Mouse (Mus musculus) c-Kit-positive CD71-positive TER-119-negative erythroid progenitor cells, embryonic 14.5 days (primary cell): Measurements from ENCODE around the gene Vmn2r18.

ENCODE experiments used
- DNase-seq: peaks from one replicate; pipeline ENCODE4 v3.0.0-alpha.2; 2013; ENCODE audit warnings: low read depth

Gene Vmn2r18

DNA sequence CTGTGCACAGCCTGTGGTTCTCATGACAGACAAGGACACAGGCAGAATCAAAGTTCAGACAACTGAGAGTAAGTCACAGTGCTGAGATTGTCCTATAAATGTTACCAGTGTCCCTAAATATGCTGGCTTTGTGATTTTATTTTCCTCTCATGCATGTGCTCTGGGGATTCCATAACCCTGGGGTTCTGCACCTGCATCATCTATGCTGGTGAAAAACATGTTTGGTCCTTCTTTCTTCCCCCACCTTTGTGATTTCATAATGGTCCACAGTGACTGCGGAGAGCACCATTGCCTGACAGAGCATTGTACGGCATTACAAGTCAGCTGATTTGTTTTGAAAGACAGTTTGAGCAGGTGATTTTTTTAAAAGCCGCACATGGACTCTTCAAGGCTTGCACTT is at the start of gene Vmn2r18:
TSS of gene Vmn2r18 (minus strand) at position 101 of the 400 bp plus-strand sequence.
- no peak for DNase-seq

DNA sequence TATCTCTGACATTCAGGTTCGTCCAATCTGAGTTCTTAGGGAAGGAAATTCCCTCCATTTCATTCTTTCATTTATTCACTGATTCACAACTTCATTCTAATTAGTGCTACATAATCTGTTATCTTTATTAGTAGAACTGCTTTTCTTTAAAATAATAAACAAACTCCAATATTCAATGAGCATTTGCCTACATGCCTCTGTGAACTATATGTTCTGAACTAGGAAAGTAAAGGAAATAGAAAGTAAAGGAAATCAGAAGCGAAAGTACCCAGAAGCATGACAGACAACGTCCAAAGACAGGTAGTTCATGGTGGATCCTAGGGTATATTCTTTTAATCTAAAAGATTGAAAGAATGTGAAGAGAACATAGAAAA is 45.6 kb upstream of the Vmn2r18 start:
- DNase-seq, result no peak

DNA sequence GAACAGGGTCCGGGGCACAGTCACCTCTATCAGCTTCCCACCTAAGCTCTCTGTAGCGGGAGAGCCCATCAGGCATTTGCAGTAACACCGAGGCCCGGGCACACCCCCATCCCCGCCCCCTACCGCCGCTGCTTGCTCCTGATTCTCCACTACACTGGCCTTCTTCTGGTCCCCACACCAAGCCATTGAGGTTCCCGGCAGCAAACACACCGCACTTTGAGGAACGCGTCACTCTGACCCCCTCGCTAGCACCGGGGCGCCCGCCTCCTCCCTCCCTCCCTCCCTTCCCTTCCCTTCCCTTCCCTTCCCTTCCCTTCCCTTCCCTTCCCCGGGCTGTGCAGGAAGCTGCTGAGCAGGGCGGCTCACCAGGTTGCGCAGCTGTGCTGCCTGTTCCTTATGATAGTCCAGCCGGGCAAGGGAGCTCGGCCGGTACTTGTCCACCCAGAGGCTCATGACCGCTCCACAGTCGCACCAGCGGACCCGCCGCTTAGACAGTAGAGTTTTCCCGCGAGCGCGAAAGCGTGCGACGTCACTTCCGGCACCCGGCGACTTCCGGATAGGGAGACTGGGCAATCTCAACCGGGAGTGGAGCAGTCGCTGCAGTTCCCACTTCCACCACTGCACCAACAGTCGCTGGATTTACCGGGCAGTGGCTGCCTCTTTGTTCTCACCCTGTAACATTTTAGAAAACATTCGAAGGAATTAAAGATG is 45.0 kb upstream of the Vmn2r18 start, which contains the start of gene Rfc3:
TSS of gene Rfc3 (minus strand) at position 543 of the 711 bp plus-strand sequence.
- peak; percentile 91 for DNase-seq

DNA sequence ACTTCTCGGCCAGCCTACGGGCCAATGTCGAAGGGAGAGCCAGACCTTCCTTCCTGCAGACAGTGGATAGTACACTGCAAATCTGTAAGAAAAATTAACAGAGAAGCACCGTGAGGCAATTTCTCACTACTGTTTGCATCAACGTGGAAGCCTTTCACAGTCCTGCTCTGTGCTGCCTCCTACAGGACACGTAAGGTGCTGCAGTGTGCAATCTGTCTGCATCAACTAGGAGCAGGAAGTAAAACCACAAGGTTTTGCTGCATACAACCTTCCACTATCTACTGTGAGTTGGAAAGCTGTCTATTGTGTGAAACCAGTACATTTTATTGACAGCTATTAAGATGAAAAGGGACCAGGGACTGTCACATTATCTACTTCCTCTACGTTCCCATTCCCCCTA is 39.0 kb upstream of the Vmn2r18 start:
- peak; percentile 44 for DNase-seq

DNA sequence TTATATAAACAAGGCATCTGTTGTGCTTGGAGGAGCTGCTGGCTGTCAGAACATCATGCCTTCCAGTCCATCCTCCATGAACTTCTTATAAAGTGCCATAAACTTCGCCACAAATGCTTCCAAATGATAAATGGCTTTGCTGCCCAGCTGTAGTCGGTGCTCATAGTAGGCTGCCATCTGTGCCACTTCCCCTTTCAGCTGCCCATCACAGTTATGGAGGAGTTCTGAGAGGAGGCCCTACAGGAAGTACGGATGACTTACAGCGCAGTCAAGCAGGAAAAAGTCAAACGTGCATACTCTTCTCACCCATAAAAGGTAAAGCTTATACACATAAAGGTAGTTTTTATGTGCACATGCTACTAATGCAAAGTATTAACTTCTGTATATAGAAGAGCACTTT is 37.0 kb upstream of the Vmn2r18 start:
- DNase-seq, result no peak

DNA sequence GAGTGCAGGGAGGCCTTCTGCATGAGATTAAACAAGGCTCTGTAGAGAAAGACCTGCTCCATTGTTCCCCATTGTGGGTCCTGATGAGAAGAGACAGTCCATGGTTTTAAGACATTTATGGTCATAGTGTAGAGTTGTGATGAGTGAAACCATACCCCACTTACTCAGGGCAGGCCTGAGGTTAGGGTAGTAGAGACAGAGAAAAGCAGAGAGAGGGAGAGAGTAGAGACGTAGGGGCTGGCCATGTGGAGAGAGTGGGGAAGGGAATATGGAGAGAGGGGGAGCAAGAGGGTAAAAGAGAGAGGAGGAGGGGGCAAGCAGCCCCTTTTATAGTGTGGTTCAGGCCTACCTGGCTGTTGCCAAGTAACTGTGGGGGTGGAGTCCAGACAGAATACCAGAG is 36.3 kb upstream of the Vmn2r18 start:
- no peak for DNase-seq

DNA sequence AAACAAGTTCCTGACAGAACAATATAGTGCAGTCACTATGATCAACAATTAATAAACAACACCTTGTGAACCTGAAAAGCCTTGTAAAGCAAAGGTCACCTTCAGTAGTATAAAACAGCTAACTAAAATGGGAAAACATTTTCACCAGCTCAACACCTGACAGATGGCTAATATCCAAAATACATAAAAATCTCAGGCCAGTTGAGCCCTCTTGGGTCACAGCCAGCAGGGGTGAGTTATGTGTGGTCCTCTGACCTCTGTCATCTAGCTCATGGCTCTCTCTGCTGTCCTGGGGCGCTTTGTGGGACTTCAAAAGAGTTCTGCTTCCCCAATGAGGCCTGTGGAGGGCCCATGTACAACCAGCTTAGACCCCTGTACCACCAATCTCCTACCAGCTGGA is 4.1 kb downstream of the Vmn2r18 start:
- DNase-seq, result no peak
